Mouse (Mus musculus) T-helper 1 cell (primary cell): ENCODE results near the gene Gm8251.
"Not testable (repeated sequence)": the region's sequence is repeated elsewhere in the genome, so short reads cannot be mapped to it uniquely, and the experiment has no call there.

Experiments
- in situ Hi-C: fragments of 300-600 bp; cut with MboI, MseI; formaldehyde crosslinking; loops from one replicate; pipeline ENCODE4 v1.15.1; 2025; ENCODE audit warnings: high pct_unique_total_duplicates

Gm8251 gene

DNA sequence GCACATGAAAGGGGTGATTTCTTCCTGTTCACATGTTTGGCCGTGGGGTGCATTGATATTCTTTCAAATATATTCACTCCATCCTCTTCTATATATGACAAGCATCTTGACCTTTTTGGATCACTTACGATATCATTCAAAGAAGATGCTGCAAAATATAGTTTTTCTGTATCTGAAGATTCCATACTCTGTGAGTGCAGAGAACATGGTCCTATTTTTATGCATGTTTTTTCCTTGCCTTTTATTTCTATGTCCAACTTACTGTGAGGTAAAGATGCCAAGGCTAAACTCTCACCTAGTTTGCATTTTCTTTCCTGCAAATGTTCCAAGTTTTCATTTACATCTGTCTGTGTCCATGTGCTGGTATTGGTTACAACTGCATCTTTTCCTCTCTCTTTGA lies at the start of gene Gm8251:
Gm8251 (minus strand) TSS at position 101 of the 400 bp plus-strand sequence.
- in situ Hi-C loops: no loop called here

DNA sequence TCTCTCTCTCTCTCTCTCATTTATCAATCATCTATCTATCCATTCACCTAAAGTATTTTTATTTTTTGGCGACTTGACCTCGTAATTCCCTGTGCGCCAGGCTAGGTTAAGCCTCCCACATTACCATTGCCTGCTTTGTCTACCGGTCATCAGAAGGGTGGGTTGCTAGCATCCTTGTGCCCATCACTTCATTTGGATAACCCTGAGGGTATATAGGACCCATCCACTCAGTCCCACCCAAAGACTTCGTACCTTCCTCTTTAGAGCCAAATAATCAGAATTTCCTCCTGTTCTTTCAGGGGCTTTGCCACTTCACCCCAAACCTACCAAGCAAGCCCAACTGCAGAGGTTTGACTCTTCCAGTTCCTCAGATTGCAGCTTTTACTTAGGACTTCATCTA lies 41.2 kb upstream of the Gm8251 start:
- in situ Hi-C loops: no loop called here

DNA sequence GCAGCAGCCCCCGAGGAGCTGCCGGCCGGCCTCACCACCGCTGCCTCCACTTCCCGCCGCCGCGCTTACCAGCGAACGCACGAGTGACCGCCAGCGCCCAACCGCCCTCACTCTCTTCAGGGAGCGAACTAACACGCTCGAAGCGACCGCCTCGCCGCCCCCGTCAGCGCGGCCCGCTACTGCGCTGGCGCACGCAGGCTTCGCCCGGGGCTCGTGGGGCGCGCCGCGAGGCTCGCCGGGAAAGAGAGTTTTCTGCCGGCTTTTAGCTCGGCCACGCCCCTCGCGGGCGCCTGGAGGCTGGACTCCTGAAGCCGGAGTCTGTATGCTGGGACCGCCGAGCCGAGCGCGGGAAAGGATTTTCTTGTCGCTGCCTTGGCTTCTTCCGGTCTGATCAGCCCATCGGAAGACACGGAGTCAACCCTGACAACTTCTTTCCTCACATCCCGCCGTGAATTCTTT lies 40.6 kb upstream of the Gm8251 start, which contains the start of gene Tex30:
Tex30 (minus strand) TSS at position 183 of the 459 bp plus-strand sequence.
- in situ Hi-C loops: no loop called here

DNA sequence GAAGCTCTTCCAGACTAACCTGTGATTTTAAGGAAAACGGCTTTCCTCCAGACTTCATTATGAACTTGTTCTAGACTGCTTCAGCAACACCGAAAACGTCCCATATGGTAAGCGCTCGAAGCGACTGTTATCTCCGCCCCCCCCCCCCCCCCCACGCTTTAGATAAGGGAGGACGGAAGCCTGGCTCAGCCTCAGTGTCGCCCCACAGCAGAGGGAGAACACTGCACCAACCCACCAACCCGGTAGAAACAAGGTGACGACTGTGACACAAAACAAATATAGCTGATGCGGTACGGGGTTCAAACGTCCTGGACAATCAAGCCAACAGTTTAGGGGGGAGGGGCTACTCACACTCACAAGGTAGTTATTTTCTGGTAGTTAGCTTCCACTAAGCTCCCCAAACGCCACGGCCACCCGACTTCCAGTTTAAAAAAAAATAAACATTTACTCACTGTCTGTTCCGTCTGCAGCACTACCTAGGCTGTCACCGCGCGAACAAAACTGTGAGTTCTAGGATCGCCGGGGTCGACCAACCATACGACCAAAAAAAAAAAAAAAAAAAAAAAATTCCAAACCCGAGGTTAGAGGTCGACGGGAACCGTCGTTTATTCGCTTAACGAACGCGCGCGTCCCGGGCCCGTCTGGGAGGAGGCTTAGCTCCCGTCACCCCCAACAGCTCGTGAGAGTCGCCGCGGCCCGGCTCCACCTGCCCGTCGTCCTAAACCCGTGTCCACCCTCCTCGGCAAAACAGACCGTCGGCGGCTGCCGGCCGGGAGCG lies 39.9 kb upstream of the Gm8251 start:
- in situ Hi-C loops: no loop called here

DNA sequence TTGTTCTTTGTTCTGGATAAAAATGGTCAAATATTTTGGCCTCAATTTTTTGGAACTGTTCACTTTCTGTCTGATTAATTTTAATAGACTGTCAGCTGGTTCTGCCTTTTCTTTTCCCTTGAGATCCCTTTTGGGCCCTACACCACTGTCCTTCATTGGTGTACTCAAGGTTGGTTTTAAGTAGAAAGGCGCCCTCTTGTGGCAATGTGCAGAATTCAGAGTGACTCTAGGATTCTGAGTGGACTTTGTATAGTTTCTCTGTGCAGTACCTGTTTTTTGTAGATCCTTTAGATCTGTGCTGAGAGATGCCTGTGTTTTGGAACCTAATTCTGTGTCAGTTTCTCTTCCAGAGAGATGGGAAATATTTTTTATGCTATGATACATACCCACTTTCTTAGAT lies 2.9 kb upstream of the Gm8251 start:
- in situ Hi-C loops: loop anchor here (5.0 kb wide), 1 partner anchor 52 kb away; no protein-coding TSS in a partner anchor

DNA sequence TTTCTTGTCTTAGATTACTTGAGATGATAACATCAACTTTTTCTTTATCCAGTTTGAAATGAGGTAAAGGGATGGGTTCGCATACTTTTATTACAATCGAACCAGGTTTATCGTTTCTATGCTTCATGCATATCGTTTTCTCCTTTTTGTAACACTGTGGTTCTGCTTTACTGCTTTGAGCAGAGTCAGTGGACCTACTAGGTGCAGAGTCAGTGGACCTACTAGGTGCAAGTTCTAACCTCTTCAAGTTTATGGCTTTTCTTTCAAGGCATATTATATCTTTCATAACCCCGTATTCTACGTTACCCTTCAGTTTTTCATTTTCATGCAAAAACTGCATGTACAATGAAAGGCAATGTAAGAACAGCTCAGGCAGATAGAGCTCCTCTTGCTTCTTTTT lies 1.7 kb upstream of the Gm8251 start:
- in situ Hi-C loops: no loop called here

DNA sequence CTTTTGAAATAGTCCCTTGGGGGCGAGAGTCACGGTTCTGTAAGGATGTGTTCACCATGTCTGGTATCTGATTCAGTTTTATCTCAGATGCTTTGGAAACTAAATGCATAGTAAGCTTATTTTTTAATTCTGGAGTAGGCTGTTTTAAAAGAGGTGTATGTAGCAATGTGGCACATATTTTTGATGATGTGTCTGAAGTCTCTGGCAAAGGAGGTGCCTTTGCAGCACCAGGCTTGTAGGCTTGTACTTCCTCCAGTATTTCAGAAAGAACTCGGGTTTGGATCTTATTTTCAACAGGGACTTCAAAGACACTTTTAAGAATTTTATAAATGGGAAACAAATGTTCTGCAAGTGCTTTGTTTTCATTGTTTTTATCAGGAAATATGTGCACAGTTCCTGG lies 3.9 kb downstream of the Gm8251 start:
- in situ Hi-C loops: loop anchor here (10.0 kb wide), 1 partner anchor 293 kb away; no protein-coding TSS in a partner anchor

DNA sequence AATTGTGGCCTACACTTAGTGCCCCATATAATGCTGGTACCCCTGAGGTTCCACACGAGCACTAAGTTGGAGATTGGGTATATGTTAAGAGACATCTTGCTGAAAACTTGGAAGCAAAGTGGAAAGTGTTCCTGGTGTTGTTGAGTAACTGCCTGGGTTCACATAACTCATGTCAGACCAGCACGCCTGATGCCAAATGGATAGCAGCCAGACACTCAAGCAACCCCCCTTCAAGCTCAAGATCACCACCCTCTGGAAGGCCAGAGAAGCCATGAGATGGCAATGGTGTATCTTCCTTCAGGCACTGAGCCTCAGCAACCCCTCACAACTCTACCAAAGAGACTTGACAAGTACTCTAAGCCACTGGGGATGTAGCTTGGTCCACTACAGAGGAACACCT lies 15.2 kb downstream of the Gm8251 start:
- in situ Hi-C loops: no loop called here

DNA sequence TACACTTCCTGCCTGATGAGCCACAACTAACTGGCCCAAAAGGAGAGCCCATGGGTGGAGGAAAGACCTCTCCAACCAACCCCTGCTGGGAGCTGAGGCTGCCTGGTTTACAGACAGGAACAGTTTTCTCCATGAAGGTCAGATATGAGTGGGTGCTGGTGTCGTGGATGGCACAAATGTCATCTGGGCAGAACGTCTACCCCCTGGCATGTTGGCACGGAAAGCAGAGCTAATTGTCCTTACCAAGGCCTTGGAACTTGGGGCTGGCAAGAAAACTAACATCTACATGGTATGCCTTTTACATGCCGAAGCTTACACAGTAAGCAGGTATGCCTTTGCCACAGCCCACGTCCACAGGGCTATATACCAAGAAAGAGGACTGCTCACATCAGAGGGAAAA lies 16.0 kb downstream of the Gm8251 start:
- in situ Hi-C loops: not testable (repeated sequence)

DNA sequence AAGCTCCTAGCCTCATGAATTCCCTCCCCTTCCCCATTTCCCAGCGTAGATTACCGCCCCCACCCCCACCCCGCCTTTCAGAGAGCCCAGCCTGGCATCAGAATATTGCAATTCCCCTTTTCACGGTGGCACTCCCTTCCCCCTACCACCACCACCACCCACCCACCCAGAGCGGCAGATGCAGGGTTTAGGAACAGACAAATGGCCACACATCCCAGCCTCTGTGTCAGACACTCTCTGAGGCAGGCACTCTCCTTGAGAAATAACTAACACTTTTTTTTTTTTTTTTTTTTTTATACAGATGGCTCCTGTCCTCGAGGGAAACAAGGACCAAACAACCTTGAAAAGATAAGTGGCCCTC lies 19.2 kb downstream of the Gm8251 start:
- in situ Hi-C loops: no loop called here

DNA sequence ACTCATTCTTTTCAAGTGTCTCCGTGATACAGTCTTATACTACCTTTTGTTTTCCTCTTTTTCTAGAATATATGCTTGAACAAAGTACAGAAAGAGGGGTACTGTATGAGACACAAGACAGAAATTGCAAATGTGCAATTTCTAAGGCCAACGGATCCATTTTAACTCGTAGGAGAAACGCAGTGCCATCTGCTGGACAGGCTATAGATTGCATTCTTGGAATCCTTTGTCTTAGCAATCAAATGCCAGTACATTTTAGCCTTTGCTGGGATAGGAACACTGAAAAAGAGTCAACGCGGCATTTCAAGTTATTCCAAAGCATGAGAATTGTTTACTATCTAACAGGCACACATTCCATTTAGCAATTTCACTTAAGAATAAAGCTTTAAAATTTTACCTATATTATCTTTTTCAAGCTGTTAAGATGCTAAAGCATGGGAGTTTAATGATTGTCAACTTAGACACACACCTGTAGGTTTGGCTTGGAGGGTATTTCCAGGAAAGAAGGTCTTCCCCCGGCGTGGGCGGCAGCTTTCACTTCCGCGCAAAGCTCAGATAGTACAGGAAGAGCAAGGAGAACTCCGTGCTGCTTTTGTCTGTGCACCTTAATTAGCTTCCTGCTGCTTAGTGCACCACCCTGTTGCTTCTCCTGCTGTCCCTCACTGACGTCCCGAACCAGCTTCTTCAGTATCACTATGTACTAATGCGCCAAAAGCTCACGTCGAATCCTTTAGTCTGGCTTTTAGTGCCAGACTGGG lies 19.8 kb downstream of the Gm8251 start:
- in situ Hi-C loops: no loop called here

DNA sequence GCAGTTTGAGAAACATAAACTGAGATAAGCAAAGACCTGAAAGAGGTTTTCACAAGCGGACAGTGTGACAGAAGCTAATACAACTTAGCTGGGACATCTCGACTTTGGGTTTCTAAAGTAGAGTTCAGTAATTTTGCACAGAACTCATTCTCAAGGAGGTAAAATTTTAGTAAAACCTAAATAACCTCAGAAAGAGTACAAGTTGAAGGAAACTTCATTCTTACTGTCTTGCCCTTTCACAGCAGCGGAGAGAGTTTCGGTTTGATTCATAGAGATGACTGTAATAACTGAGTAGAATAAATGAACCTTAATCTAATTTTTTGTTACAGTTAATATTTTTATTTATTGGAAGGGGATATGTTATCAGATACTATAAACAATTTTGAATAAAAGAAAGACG lies 28.8 kb downstream of the Gm8251 start:
- in situ Hi-C loops: no loop called here

DNA sequence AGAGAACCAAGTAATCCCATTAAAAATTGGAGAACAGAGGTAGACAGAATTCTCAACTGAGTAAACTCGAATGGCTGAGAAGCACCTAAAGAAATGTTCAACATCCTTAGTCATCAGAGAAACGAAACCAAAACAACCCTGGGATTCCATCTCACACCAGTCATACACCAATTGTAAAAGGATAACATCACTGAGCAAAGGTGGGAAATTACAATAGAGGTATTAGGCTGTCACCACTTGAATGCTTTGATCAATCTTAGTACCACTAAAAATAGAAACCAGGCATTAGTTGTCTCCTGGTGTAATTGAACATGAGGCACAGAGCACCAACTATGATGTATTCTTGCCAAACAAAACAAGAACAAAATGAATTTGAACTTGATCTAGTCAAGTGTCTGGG lies 29.5 kb downstream of the Gm8251 start:
- in situ Hi-C loops: no loop called here

DNA sequence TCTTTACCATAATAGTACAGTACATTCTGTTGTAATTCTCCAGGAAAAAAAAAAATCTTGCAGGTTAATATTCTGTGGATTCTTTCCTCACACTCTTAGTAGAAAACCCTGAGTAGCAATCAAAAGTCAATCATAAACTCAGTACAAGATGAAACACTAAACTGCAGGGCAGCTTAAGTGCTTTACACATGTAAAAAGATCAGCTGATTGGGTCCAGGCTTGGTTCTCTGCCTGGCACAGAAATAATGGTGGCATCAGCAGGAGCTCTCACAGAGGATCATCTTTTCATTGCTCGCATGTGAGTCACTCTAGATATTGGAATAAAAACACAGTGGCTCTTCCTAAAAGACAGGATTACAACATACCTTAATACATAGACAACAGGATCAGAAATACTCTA lies 34.1 kb downstream of the Gm8251 start:
- in situ Hi-C loops: no loop called here

DNA sequence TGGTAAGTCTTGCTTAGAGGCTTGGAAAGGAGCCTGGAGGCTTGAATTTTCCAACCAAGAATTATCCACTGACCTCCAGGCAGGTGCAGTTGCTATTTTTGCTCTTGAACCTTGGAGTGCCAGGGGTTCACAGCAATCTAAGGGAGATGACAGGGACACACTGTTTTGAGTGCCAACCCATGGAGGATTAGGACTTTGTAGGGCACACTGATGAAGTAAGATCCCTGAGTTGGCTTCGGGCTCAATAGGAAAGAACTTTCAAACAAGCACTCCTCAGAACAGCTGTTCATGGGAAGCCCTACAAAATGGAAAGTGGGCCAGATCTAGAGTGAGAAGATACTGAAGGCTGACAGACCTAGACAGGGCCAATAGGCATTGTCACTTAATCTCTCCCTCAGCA lies 39.1 kb downstream of the Gm8251 start:
- in situ Hi-C loops: no loop called here

DNA sequence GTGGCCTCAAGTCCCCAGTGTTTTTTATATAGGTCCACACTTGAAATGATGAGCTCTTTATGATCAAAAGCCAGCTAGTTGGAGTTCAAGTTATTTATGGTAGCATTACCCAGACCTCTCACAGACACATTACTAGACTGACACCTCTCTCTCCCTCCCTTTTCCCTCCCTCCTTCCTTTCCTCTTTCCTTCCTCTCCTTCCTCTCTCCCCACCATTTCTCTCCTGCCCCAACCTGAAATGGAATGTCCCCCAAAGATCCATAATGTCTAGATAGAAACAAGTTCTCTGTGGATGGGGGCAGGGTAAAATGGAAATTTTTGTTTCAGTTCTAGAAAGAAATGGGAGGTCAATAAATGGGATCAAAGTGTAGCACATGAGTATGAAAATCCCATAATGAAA lies 41.8 kb downstream of the Gm8251 start, which contains the start of gene Mettl21c:
Mettl21c (minus strand) TSS at position 101 of the 400 bp plus-strand sequence.
- in situ Hi-C loops: no loop called here

DNA sequence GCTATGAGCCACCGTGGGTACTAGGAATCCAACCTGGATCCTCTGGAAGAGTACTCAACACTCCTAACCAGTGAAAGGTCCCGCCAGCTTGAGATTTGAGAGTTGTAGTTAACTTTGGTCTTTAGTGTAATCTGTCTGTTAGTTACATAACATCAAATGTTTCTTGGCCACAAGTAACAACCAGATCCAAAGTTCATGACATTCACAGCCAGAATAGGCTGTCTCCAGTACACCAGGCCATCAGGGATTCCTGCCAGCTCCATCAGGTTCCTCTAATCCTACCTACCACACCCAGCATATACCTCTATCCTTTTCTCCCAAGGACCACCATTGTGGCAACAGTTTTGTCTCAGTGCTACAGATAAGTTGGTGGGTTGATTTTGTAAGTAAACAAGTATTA lies 46.2 kb downstream of the Gm8251 start:
- in situ Hi-C loops: no loop called here
